Mouse (Mus musculus): ENCODE results near the gene Ptprc.

- no peak for TF ChIP-seq ZNF384 (IDR thresholded peaks at IDR 0.05; ENCODE audit: low read depth, low read length)
- TF ChIP-seq RAD21 (IDR thresholded peaks at IDR 0.05; ENCODE audit: low read depth, low read length), result no peak
- TF ChIP-seq POLR2A (IDR thresholded peaks at IDR 0.05; ENCODE audit: control insufficient read depth in 1 of 2, insufficient read depth in 1 of 2, low read depth in 1 of 2, low read length in 2 of 2, poor library complexity in 1 of 2), result no peak
- no peak for TF ChIP-seq POLR2AphosphoS2 (IDR thresholded peaks at IDR 0.05; ENCODE audit: low read length)
- TF ChIP-seq CTCF (IDR thresholded peaks at IDR 0.05 in 2 of 3, conservative IDR thresholded peaks at IDR 0.05 in 1 of 3; ENCODE audit: control insufficient read depth in 1 of 3, insufficient read depth in 1 of 3, low read depth in 2 of 3, low read length in 3 of 3, poor library complexity in 1 of 3, severe bottlenecking in 1 of 3), result no peak
- TF ChIP-seq SIN3A (IDR thresholded peaks at IDR 0.05; ENCODE audit: low read length), result no peak
- TF ChIP-seq ZMIZ1 (IDR thresholded peaks at IDR 0.05; ENCODE audit: low read depth, low read length), result no peak
- no peak for TF ChIP-seq ETS1 (IDR thresholded peaks at IDR 0.05; ENCODE audit: low read depth, low read length)
These were observed 136.3 kb downstream of the Ptprc start for GRCm38 (mm10) chr1:138039201-138039600.

All from MEL (cell line).